Mouse (Mus musculus): ENCODE results near the gene Ntn1.

The Ntn1 gene

DNA sequence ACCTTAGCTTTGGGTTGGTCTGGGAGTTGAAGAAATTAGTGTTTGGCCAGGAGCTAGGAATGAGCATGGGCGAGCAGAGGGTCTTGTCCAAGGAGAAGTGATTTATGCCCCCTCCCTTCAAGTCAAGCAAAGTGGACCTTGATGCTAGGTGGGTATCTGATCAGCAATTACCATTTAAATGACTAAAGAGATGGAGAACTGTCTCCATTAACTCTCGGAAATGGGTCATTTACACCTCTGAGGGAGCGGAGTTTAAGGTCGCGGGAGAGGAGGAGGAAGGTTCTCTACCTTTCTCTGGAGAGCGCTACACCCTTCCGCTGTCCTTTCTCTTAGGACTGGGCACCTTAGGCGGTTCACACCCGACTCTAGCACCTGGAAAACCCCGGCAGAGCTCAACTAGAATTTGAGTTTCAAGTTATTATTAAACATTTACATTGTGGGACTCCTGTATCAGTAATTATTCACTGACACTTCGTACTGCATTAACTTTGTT lies at the start of gene Ntn1:
TSS of gene Ntn1 (minus strand) at position 97 of the 493 bp plus-strand sequence.
- no peak for DNase-seq (ENCODE audit: low spot score in 2 of 2)

GRCm38 (mm10) chr11:68448356-68448755 lies 47.7 kb upstream of the Ntn1 start:
- no peak for DNase-seq (ENCODE audit: low spot score in 2 of 2)

GRCm38 (mm10) chr11:68447242-68447641 lies 46.6 kb upstream of the Ntn1 start:
- DNase-seq (ENCODE audit: low spot score in 2 of 2), result no peak

- DNase-seq (ENCODE audit: low spot score in 2 of 2), result no peak
These were observed 45.9 kb upstream of the Ntn1 start for GRCm38 (mm10) chr11:68446547-68446946.

GRCm38 (mm10) chr11:68445901-68446300 lies 45.3 kb upstream of the Ntn1 start:
- no peak for DNase-seq (ENCODE audit: low spot score in 2 of 2)

DNA sequence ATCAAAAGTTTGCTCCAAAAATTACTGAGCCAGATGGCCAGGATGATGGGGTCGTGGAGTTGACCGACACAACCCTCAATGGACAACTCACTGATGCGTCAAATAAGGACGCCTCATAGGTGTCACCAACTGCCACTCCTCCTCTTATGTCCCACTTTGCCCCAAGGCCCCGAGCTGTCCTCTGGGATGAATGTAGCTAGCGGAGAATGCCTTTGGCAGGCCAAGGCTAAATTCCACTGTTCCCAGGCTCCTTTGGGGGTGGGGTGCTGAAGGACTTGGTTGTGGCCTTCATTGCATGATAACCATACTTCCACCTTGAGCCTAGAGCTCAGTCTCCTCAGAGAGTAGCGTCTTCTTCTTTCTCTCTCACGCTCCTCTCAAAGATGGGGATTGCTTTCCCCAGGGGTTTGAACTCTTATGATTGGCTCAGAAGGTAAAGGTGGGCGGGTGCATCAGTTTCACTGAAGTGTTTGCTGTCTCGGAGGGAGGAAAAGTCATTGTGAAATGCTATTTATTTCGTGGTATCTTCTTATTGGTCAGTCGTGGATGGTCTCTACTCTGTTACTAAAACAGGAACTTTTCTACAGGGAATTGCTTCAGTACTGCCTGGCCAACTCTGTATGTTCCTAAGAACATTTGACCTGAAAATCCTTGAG lies 42.5 kb upstream of the Ntn1 start:
- no peak for DNase-seq (ENCODE audit: low spot score in 2 of 2)

DNA sequence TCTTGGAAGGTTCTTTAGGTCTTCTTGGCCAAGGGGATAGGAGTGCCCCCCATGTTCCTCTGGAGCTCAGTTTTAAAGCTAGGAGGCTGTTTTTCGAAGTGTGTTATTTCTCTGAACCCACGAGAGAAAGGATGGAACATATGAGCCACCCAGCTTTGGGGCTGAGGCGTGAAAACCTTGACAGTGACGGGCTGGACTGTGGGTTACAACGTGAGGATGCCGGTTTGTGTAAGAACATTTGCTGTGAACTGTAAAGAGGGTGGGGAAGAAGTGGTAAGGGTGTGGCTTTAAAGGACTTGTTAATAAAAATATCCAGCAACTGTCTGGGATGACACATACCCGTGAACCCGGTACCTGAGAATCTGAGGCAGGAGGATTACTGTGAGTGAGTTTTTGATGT lies 41.7 kb upstream of the Ntn1 start:
- no peak for DNase-seq (ENCODE audit: low spot score in 2 of 2)

DNA sequence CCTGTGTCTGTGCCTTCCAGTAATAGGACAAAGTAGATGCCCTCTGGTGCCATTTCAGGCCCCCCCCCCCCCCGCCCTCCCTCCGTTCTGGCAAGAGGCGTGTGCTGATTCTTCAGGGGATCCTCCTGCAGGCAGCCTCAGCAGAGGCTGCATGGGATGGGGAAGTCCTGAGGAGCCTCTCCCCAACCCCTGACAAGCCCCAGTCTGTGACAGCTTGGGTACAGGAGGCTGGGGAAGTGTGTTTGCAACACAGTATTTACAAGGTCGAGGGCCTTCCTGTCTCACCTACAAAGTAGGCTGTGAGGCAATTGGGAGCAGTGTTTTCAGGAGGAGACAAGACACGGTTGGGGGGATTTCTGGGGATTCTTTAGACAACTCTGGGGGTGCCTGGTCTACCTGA lies 40.3 kb upstream of the Ntn1 start:
- no peak for DNase-seq (ENCODE audit: low spot score in 2 of 2)

- no peak for DNase-seq (ENCODE audit: low spot score in 2 of 2)
These were observed 39.5 kb upstream of the Ntn1 start for GRCm38 (mm10) chr11:68440100-68440499.

- no peak for DNase-seq (ENCODE audit: low spot score in 2 of 2)
These were observed 35.8 kb upstream of the Ntn1 start for GRCm38 (mm10) chr11:68436376-68436775.

- DNase-seq (ENCODE audit: low spot score in 2 of 2), result no peak
These were observed 35.0 kb upstream of the Ntn1 start for GRCm38 (mm10) chr11:68435601-68436000.

DNA sequence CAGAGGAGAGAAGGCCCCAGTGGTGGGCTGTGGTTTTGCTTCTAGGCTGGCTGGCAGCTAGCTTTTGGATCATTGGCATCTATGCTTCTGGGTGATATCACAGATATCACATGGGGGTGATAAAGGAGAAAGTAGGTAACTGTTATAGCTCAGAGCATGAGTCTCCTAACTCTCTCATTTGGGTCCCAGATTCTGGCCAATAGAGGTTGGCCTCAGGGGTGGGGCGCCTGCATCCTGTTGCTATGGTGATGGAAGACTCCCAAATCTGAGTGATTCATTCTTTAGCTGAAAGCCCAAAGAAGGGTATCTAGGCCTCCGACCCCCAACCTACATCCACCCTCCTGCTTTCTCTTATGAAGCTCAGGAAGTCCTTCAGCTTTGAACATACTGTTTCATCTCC lies 34.1 kb upstream of the Ntn1 start:
- DNase-seq (ENCODE audit: low spot score in 2 of 2), result no peak

GRCm38 (mm10) chr11:68433534-68433933 lies 32.9 kb upstream of the Ntn1 start:
- no peak for DNase-seq (ENCODE audit: low spot score in 2 of 2)

DNA sequence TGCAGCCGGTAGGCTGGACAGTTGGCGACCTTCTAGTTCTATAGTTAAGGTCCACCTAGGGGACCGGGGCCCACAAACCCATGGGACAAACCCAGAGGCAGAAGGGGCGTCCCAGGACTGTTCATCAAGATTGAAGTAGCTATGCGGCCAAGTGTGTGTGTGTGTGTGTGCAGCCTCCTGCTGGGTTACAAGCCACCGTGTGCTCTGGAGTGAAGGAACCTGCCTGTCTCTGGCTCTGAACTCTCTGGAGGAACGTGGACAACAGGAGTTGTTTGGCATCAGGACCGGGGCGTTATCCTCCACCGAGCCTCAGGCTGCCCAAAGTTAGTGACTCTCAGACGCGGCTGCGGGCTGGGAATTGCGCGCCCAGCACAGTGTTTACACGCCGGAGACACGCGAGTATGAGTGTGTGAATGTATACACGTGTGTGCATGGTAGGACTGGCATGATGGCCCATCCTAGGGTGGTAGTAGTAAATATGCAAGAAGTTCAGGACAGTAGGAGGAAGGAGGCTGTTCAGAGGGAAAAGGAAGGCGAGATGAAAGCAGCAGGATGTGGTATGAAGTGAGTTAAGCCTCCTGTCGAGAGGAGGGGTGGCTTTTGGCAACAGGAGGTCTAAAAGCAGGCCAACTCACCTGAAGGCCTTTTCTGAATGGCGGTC lies 31.9 kb upstream of the Ntn1 start:
- no peak for DNase-seq (ENCODE audit: low spot score in 2 of 2)

DNA sequence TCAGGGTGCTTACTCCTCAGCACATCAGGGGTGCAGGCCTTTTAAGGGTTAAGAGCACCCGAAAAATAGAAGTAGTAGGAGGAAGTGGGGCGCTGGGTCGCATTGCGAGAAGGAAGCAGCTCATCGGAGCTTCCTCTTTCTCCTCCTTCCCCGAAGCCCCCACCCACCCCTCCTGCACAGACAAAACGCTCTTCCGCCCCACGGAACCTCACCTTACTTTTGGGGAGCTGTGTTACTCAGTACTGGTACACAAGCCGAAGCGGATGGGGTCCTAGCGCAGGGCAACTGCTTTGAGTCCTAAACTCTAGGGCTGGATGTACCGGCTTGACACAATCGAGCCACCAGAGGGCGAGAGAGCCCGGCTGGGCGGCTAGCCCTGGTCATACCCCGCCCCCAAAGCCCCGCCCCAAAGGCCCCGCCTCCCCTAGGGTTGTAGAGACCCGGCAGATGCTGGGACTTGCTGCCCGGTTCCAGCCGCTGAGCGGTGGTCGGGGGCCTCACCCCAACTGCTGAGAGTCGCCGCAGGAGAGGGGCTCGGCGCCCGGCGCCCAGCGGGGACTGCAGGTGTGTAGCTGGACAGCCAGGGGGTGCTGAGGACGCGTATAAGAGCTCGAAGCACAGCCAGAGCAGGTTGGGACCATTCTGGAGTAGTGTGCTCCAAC lies 31.2 kb upstream of the Ntn1 start, which contains the start of gene Pik3r5:
TSS of gene Pik3r5 (plus strand) at position 423 of the 662 bp plus-strand sequence.
- DNase-seq (ENCODE audit: low spot score in 2 of 2), result peak; percentile 58 to 72

DNA sequence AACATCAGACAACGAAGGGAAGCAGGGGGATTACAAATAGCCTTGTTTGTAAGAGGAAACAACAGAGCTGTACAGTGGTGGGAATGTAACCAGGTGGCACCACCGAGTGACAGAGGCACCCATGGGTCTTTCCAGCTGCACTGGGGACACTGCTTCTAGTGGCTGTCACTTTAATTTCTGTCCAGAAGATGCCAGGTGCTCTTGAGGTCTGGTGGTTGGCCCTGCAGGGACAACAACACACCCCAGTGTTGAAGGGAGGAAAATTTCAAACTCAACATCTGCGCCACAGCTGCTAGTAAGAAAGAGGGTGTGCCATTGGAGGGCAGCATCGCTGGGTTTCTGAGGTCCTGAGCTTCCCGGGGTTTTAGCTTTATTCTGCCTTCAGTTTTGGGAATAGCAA lies 30.0 kb upstream of the Ntn1 start:
- no peak for DNase-seq (ENCODE audit: low spot score in 2 of 2)

DNA sequence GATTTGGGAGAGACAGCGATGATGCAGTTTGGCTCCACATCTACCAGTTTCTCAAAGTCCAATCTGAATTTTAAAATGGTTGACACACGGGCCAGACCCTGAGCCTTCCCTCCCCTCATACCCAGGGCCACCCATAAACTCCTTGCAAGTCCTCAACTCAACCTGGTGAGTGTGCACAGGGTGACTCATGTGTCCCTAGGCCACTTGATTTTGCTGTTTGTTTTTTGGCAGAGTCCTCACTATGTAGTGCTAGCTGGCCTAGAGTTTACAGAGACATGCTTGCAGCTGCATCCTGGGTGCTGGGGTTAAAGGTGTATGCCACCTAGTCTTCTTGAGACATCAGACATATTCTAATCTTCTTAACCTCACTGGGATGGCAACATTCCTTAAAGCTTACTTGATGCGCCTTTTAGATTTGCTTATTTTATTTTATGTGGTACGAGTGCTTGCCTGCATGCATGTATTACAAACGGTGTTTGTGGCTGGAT lies 26.5 kb upstream of the Ntn1 start:
- DNase-seq (ENCODE audit: low spot score in 2 of 2), result no peak

- no peak for DNase-seq (ENCODE audit: low spot score in 2 of 2)
These were observed 25.1 kb upstream of the Ntn1 start for GRCm38 (mm10) chr11:68425492-68426315.

- DNase-seq (ENCODE audit: low spot score in 2 of 2), result peak in 1 of 2 experiments; percentile 43
These were observed 17.2 kb upstream of the Ntn1 start for GRCm38 (mm10) chr11:68417831-68418230.

GRCm38 (mm10) chr11:68417001-68417400 lies 16.4 kb upstream of the Ntn1 start:
- DNase-seq (ENCODE audit: low spot score in 2 of 2), result no peak

DNA sequence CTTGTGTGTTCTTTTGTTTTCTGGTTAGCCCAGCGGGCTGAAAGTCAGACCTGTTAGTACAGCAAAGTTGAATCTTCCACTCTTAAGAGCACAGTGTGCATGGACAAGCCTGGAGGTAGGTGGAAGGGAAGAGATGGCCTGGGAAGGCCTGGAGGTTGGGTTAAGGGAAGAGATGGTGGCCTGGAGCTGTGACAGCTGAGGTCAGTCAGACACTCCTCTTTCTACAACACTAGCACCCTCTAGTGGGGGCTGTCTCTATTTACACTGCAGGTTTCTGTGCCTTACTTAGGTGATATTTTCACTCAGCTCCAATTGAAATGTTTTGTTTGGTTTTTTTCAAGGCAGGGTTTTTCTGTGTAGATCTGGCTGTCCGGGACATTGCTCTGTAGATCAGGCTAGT lies 7.5 kb upstream of the Ntn1 start:
- DNase-seq (ENCODE audit: low spot score in 2 of 2), result peak; percentile 61 to 81
